Mouse (Mus musculus) megakaryocyte, embryonic 14.5 days (primary cell): ENCODE data around the gene Donson.

Source experiments
- FLI1 ChIP-seq: IDR thresholded peaks from 2 replicates; pipeline ENCODE4 v1.6.1; 2012; ENCODE audit warnings: low read length, inconsistent platforms, mixed read lengths
- GATA1 ChIP-seq: IDR thresholded peaks from 3 replicates; pipeline ENCODE4 v1.6.1; 2012; ENCODE audit warnings: mixed read lengths, low read length, inconsistent platforms, borderline replicate concordance

DNA sequence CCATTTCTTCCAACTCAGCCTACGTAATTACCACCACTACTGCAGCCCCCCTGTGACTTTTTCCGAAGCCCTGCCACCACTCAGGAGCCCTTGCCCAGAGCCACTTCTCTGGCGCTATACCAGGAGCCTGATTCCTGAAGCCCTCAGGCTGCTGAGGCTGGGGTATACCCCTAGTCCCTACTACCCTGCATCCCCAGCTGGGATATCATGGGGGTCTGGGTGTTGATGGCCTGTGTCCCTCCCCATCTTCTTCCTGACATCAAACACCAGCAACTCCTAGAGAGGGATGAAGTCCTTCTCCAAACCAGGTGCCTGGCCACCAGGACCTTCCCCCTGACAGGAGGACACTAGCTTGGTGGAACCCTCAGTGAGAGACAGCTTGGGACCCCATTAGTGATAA lies 36.4 kb downstream of the Donson start:
- no peak for TF ChIP-seq FLI1
- no peak for TF ChIP-seq GATA1
